Mouse (Mus musculus) neural tube, embryonic 15.5 days (tissue): ENCODE results near the gene Dhx40. TPM values are rescaled to one million over a fixed set of nuclear protein-coding genes. Genes with fewer than 3 reads are reported as not detected.
"Not testable (repeated sequence)": the region's sequence is repeated elsewhere in the genome, so short reads cannot be mapped to it uniquely, and the experiment has no call there.

Source experiments
- ATAC-seq: fragments of 200-750 bp; cut with Nextera tagmentation; 2 replicates; pipeline ENCODE4 v1.8.0; 2017; ENCODE audit warnings: mild to moderate bottlenecking, moderate TSS enrichment, moderate library complexity; ENCODE audit not compliant: low FRiP score
- H3K27ac ChIP-seq: fragments of 300-500 bp; sonication (generic); replicated peaks from 2 replicates; pipeline ENCODE4 v1.5.1; 2015; ENCODE audit warnings: mild to moderate bottlenecking, inconsistent platforms
- H3K27me3 ChIP-seq: fragments of 300-500 bp; sonication (generic); replicated peaks from 2 replicates; pipeline ENCODE4 v1.6.1; 2015; ENCODE audit warnings: inconsistent platforms
- H3K36me3 ChIP-seq: fragments of 300-500 bp; sonication (generic); 2 replicates; pipeline ENCODE4 v1.6.1; 2015; ENCODE audit warnings: inconsistent platforms
- H3K4me1 ChIP-seq: fragments of 300-500 bp; sonication (generic); 2 replicates; pipeline ENCODE4 v1.6.1; 2015; ENCODE audit warnings: inconsistent platforms
- H3K4me2 ChIP-seq: fragments of 300-500 bp; sonication (generic); 2 replicates; pipeline ENCODE4 v1.6.1; 2015; ENCODE audit warnings: inconsistent platforms, mild to moderate bottlenecking, moderate library complexity
- H3K4me3 ChIP-seq: fragments of 300-500 bp; sonication (generic); replicated peaks from 2 replicates; pipeline ENCODE4 v1.5.1; 2015; ENCODE audit warnings: mild to moderate bottlenecking, inconsistent platforms
- H3K9ac ChIP-seq: fragments of 300-500 bp; sonication (generic); replicated peaks from 2 replicates; pipeline ENCODE4 v1.6.1; 2015; ENCODE audit warnings: mild to moderate bottlenecking, inconsistent platforms
- H3K9me3 ChIP-seq: fragments of 300-500 bp; sonication (generic); replicated peaks from 2 replicates; pipeline ENCODE4 v1.6.1; 2016; ENCODE audit warnings: inconsistent platforms
- WGBS: fragments of 180-500 bp; shearing (Covaris S2); methylation state at CpG from one replicate; pipeline ENCODE4 v1.1.7; 2015; ENCODE audit warnings: mixed read lengths; 5-methylcytosine and 5-hydroxymethylcytosine counted together
- polyA plus RNA-seq: library from polyadenylated mRNA; unstranded; fragments of >200 nt; fragmentation: Nextera tagmentation; extraction: Ambion mirVana; gene quantifications from 2 replicates; pipeline ENCODE4 v1.2.1, GENCODE M21; 2015

Gene Dhx40
- polyA plus RNA-seq, 1 experiment from 2014 or later = 15.5 TPM

DNA sequence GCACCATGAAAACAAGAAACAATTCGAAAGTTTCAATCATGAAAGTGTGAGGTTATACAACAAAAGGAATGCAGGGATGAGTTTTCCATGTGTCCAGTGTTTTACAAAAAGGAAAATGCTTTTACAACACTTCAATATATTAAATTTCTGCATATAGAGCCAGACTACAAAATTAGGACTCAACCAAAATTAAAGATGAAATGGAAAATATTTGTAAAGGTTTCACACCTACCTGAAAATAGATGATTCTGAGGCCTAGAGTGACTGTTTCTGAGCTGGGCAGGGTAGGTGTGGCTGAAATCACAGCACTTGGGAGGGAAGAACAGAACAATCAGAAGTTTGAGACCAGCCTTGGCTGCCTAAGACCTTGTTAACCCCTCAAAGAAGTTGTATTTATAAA lies 31.2 kb upstream of the Dhx40 start:
- no peak overlapping the region for H3K9ac ChIP-seq
- H3K4me2 ChIP-seq = no peak overlapping the region
- no peaks in the 10 kb centered on the region for H3K36me3 ChIP-seq
- no peaks in the 10 kb centered on the region for H3K27me3 ChIP-seq
- peaks cover 6% of the 10 kb centered on the region for H3K4me1 ChIP-seq
- no peak overlapping the region for H3K27ac ChIP-seq
- WGBS = 92% methylated on average over 1 of the region's 1 CpGs
- H3K9me3 ChIP-seq = no peaks in the 10 kb centered on the region
- no peak overlapping the region for H3K4me3 ChIP-seq
- ATAC-seq = no peak

DNA sequence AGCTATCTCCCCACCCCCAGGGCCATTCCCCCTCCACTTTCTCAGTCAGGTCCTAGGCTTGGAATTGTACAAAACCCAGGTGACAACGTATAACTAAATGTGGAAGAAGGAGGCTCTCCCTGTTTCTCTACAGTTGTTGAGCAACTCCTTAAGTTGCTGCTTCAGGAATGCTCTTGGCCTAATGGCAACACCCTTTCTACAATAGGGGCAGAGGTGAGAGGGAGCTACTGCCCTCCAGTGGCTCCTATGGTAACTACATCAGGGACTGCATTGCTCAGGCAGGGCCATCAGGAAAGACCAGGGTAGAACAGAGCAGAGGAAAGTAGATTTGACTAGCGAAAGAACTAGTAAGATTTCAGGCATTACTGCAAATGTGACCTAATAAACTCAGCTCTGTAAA lies 28.8 kb upstream of the Dhx40 start:
- no peak overlapping the region for H3K27ac ChIP-seq
- peaks cover 6% of the 10 kb centered on the region for H3K4me1 ChIP-seq
- no peak overlapping the region for H3K9ac ChIP-seq
- no peak overlapping the region for H3K4me3 ChIP-seq
- WGBS = 65% methylated on average over 2 of the region's 2 CpGs
- no peaks in the 10 kb centered on the region for H3K9me3 ChIP-seq
- H3K4me2 ChIP-seq = no peak overlapping the region
- H3K27me3 ChIP-seq = no peaks in the 10 kb centered on the region
- no peaks in the 10 kb centered on the region for H3K36me3 ChIP-seq
- ATAC-seq = no peak

DNA sequence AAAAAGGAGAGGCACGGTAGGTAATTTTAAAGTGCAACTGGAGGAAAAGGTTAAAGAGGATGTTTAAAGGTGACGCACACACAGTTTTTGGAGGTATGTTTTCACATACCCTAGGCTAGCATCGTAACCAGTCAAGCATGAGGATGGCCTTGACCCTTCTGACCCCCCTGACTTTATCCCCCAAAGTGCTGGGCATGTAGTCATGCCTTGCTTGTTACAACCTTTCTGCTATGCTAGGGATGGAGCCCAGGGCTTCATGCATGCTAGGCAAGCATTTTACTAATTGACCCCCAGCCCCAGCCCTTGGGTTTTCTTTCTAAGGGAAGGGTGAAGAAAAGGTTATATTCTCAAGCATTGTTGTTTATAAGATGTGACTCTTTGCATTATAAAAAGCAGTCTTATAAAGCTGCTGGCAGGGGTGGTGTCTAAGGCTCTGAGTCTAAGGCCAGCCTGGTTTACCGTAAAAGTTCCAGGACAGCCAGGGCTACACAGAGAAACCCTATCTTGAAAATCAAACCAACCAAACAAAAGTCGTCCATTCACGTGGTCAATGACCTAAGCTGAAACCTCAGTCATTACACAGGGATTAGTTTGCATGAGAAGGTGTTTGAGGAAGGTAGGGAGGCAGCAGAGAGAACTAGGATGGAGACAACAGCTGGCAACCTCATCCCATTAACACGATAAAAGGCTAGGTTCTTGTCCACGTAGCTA lies 27.2 kb upstream of the Dhx40 start:
- Histone ChIP-seq H3K4me2 (no peak overlapping the region), H3K9me3 (no peaks in the 10 kb centered on the region), H3K27ac (no peak overlapping the region), H3K9ac (no peak overlapping the region), H3K27me3 (no peaks in the 10 kb centered on the region), H3K36me3 (no peaks in the 10 kb centered on the region), H3K4me1 (peaks cover 6% of the 10 kb centered on the region; the same call in 1 of the 2 replicates), H3K4me3 (no peak overlapping the region)
- 56% methylated on average over 8 of the region's 8 CpGs for WGBS
- no peak for ATAC-seq

DNA sequence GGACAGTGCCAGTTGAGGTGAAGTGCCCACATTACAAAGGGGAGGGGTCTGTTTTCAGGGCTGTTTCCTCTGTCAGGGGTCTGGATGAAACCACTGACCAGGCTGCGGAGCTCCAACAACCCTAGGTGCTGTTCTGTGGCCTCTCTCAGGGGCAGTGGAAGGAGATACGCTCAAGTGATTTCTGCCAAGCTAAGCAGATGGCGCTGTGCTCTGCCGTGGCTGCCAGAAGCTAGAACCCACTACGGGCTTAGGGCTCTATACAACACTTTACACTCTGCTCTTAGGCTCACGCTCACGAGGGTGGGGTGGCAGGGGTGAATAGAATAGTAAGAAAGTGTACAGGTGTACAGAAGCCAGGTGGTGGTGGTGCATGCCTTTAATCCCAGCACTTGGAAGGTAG lies 26.5 kb upstream of the Dhx40 start:
- no peaks in the 10 kb centered on the region for H3K27me3 ChIP-seq
- H3K27ac ChIP-seq = no peak overlapping the region
- no peak overlapping the region for H3K9ac ChIP-seq
- ATAC-seq = no peak
- no peak overlapping the region for H3K4me3 ChIP-seq
- H3K4me1 ChIP-seq = no peaks in the 10 kb centered on the region
- H3K36me3 ChIP-seq = no peaks in the 10 kb centered on the region
- no peak overlapping the region for H3K4me2 ChIP-seq
- 77% methylated on average over 7 of the region's 7 CpGs for WGBS
- no peaks in the 10 kb centered on the region for H3K9me3 ChIP-seq

DNA sequence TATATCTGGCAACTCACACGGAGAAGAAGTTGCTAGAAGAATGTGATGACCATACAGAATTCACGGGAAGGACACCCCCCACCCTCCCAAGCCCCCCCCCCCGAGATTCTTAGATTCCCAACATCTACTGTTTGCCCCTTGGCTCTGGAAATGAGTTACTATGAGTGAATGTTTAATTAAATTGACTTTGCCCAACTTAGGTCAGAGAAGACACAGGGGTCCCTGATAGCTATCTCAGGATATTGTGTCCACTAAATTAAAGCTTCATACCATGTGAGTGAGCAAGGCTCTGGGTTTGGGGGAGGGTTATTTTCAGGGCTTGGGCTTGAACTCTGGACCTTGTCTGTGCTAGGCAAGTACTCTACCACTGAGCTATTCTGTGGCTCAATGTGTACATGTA lies 25.6 kb upstream of the Dhx40 start:
- H3K36me3 ChIP-seq = no peaks in the 10 kb centered on the region
- ATAC-seq = no peak
- H3K9ac ChIP-seq = no peak overlapping the region
- H3K4me2 ChIP-seq = no peak overlapping the region
- H3K27me3 ChIP-seq = no peaks in the 10 kb centered on the region
- H3K4me1 ChIP-seq = no peaks in the 10 kb centered on the region
- no peak overlapping the region for H3K27ac ChIP-seq
- WGBS = 73% methylated on average over 3 of the region's 3 CpGs
- H3K9me3 ChIP-seq = no peaks in the 10 kb centered on the region
- no peak overlapping the region for H3K4me3 ChIP-seq

DNA sequence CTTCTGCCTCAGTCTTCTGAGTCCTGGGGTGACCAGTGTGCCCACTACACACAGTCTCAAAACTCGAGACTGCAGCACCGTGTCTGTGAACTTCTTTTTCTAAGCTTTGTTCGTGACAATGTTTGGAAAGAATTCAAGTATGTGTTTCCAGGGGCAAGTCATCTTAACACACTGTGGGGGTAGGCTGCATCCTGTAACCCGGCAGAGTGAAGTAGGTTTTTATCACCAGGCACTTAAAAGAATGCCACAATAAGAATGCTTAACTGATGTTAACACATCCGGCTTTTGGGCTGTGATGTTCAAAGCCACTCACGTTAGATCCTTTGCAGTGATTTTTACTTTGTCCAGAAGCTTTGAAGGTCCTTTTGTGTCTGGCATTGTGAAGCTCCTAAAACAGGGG lies 20.9 kb upstream of the Dhx40 start:
- Histone ChIP-seq H3K4me3 (no peak overlapping the region), H3K27me3 (no peaks in the 10 kb centered on the region), H3K9ac (no peak overlapping the region), H3K4me1 (no peaks in the 10 kb centered on the region), H3K9me3 (no peaks in the 10 kb centered on the region), H3K4me2 (no peak overlapping the region), H3K27ac (no peak overlapping the region), H3K36me3 (no peaks in the 10 kb centered on the region)
- WGBS = 72% methylated on average over 6 of the region's 6 CpGs
- ATAC-seq = no peak

DNA sequence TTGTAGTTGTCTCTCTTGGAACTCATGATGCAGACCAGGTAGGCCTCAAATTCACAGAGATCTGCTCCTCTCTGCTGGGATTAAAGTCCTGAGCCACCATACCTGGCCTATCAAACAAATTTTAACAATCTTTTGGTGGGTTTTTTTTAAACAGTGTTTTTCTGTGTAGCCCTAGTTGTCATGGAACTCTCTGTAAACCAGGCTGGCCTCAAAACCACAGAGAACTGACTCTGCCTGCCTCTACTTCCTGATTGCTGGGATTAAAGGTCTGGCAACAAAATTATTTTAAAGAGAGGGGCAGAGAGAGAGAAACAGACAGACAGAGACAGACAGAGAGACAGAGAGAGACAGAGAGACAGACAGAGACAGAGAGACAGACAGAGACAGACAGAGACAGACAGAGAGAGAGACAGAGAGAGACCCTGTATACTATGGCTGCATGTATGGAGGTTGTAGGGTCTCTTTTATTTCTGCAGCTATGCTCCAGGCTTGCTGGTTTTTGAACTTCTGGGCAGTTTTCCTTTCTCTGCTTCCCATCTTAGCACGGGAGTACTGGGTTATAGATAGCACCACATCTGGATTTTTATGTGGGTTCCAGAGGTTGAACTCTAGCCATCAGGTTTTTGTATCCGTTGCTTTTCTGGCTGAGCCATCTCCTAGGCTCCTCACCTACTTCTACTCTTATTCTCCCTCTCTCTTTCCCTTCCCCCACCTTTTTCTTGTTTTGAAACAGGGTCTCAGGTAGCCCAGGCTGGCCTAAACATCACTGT lies 20.1 kb upstream of the Dhx40 start:
- no peak for ATAC-seq
- H3K4me3 ChIP-seq = no peak overlapping the region
- no peaks in the 10 kb centered on the region for H3K9me3 ChIP-seq
- H3K9ac ChIP-seq = no peak overlapping the region
- H3K27ac ChIP-seq = no peak overlapping the region
- no peaks in the 10 kb centered on the region for H3K36me3 ChIP-seq
- H3K4me1 ChIP-seq = no peaks in the 10 kb centered on the region
- no peak overlapping the region for H3K4me2 ChIP-seq
- WGBS = 78% methylated on average over 2 of the region's 2 CpGs
- no peaks in the 10 kb centered on the region for H3K27me3 ChIP-seq

DNA sequence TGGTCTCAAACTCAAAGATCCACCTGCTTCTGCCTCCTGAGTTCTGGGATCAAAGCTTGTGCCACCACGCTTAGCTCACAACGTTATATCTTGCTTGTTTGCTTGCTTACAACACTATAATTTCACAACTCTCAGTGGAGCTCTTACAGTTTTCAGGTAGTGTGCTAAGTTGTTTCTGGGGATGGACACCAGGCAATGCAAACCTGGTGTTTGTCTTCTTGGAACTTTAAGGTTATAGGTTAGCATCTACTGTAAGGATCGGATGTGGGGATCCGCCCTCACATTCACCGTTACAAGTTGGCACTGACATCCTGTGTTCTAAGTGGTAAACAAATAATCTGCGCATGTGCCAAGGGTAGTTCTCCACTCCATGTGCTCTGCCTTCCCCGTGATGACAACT lies 16.9 kb upstream of the Dhx40 start:
- Histone ChIP-seq H3K9me3 (no peaks in the 10 kb centered on the region), H3K27ac (no peak overlapping the region), H3K4me3 (no peak overlapping the region), H3K36me3 (no peaks in the 10 kb centered on the region), H3K4me1 (no peaks in the 10 kb centered on the region), H3K27me3 (no peaks in the 10 kb centered on the region), H3K4me2 (no peak overlapping the region), H3K9ac (no peak overlapping the region)
- 98% methylated on average over 7 of the region's 7 CpGs for WGBS
- ATAC-seq = no peak

DNA sequence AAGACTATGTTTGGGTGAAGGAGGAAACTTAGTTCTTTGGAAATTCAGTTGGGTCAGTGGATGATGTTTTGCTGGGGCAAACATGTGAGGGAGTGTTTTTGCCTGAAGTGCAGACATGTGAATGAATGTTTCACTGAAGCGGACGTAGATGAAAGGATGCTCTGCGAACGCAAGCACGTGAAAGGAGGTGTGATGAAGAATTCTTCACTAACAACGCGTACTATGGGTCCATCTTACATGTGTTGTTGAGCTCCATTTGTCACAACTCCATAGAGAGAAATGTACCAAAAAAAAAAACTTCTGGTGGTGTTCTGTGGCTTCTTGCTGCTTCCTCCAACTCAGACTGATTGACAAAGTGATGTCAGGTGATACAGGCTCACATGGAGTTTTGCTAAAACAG lies 15.0 kb upstream of the Dhx40 start:
- no peak overlapping the region for H3K27ac ChIP-seq
- no peak for ATAC-seq
- H3K4me2 ChIP-seq = no peak overlapping the region
- WGBS = 91% methylated on average over 7 of the region's 7 CpGs
- H3K9ac ChIP-seq = no peak overlapping the region
- H3K9me3 ChIP-seq = no peaks in the 10 kb centered on the region
- no peaks in the 10 kb centered on the region for H3K36me3 ChIP-seq
- H3K4me3 ChIP-seq = no peak overlapping the region
- no peaks in the 10 kb centered on the region for H3K27me3 ChIP-seq
- peaks cover 3% of the 10 kb centered on the region; the same call in 1 of the 2 replicates for H3K4me1 ChIP-seq

DNA sequence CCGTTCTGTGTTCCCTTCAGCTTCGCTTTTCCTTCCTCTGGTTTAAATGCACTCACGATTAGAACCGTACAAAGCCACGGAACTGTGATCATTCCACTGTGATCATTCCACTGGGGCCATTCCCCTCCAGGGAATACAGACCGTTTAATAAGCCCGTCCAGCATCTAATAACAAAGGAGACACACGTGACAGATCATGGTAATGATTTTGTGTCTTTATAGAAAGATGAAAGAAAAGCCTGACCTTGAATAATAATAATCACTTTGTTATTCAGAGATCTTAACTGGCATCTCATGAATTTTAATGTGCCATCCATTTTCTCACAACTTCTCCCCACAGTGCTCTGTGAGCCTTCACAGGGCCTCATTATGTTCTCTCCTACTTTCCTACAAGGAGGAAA lies 12.0 kb upstream of the Dhx40 start:
- Histone ChIP-seq H3K4me3 (no peak overlapping the region), H3K4me2 (no peak overlapping the region), H3K36me3 (no peaks in the 10 kb centered on the region), H3K4me1 (peaks cover 3% of the 10 kb centered on the region; the same call in 1 of the 2 replicates), H3K9ac (no peak overlapping the region), H3K27ac (no peak overlapping the region), H3K27me3 (no peaks in the 10 kb centered on the region), H3K9me3 (no peaks in the 10 kb centered on the region)
- ATAC-seq = no peak
- WGBS = 19% methylated on average over 8 of the region's 8 CpGs

DNA sequence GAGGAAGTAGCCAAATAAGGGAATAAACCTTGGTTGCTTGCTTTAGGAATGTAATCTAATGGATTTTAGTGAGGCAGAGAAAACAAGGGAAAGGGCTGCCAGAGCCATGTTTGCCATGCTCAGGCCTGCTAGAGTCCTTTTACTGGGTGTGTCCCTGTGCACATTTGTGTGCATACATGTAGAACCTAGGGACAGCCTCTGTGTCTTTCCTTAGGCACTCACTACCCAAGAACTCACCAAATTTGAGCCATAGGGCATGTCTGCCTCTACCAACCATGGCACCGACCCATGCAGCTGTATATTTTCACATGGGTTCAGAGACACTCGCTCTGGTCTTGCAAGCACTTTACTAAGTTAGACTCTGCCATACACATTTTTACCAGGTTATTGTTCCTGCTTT lies 11.4 kb upstream of the Dhx40 start:
- Histone ChIP-seq H3K9ac (no peak overlapping the region), H3K4me2 (no peak overlapping the region), H3K4me1 (peaks cover 3% of the 10 kb centered on the region; the same call in 1 of the 2 replicates), H3K9me3 (no peaks in the 10 kb centered on the region), H3K27ac (peak overlapping the region; percentile 7; the same call in 1 of the 2 replicates), H3K4me3 (no peak overlapping the region), H3K36me3 (no peaks in the 10 kb centered on the region), H3K27me3 (no peaks in the 10 kb centered on the region)
- 88% methylated on average over 2 of the region's 2 CpGs for WGBS
- no peak for ATAC-seq

DNA sequence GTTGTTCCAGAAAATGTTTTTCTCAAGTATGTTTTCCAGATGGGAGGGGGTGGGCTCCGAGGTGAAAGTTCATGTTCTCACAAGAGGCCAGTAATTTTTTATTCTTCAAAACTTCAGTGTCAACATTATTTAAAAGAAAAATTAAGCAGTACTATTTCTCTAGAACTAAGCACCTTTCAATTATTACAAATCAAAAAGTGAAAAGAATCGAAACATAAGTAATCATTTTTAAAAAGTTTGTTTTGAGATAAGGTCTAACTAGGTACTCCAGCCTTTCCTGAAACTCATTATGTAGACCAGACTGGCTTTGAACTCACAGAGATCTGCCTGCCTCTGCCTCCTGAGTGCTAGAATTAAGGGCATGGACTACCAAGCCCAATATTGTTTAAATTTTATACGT lies 8.7 kb upstream of the Dhx40 start:
- H3K36me3 ChIP-seq, ATAC-seq, H3K4me3 ChIP-seq, H3K27me3 ChIP-seq, H3K4me1 ChIP-seq, H3K4me2 ChIP-seq, H3K9ac ChIP-seq, H3K27ac ChIP-seq, H3K9me3 ChIP-seq: not testable (repeated sequence)
- 95% methylated on average over 3 of the region's 3 CpGs for WGBS
